In the genomic region with DNA sequence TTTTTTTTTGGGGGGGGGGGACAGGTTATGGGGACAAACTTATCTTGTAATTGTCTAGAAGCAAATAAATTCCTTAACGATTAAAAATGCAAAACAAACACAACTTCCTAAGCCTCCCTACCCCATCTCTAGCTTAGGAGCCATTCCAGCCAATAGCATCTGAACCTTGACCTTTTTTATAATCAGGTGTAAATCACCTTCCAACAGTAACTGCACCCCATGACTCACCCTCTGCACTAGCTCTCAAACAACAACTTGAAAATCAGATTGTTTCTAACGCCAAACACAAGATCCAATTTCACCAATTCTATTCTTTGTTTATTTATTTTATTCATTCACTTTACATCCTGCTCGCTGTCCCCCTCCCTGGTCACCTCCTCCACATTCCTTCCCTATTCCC, we compare ENCODE assay signal across 11 mouse cellular contexts.
"Had no signal": no experiment of that assay in that cellular context is flagged by ENCODE, and none has a peak within 500 bp of the region (broad histone marks: within the 10 kb centered on the region; RNA-seq: fewer than 3 reads in every experiment).

No protein-coding gene starts in this region.

- H3K9ac ChIP-seq: liver, embryonic 14.5 days; midbrain, embryonic 15.5 days; neural tube, embryonic 12.5 days had no signal

- H3K27ac ChIP-seq: limb, embryonic 10.5 days; liver, embryonic 14.5 days; midbrain, embryonic 15.5 days; neural tube, embryonic 12.5 days had no signal

- H3K36me3 ChIP-seq: midbrain, embryonic 15.5 days; neural tube, embryonic 12.5 days had no signal

- H3K4me2 ChIP-seq: midbrain, embryonic 15.5 days; neural tube, embryonic 12.5 days had no signal

- ATAC-seq: inflammation-experienced regulatory T-cells, adult 6 months had no signal

- H3K9me3 ChIP-seq: limb, embryonic 10.5 days; midbrain, embryonic 15.5 days; neural tube, embryonic 12.5 days had no signal

- H3K4me3 ChIP-seq: limb, embryonic 10.5 days; midbrain, embryonic 15.5 days; neural tube, embryonic 12.5 days had no signal

- H3K27me3 ChIP-seq: midbrain, embryonic 15.5 days; neural tube, embryonic 12.5 days had no signal

- DNase-seq: kidney, postnatal 14 days; lung, adult 2 months; lung, postnatal 36 days; spleen, adult 18-20 months; thymus, adult 2 months; thymus, postnatal 25 days had no signal
